Mouse (Mus musculus) left cerebral cortex, adult 2 months (tissue): ENCODE measurements at regions not wholly inside any gene's neighbourhood (a gene's known extent, or its start where the extent isn't known, plus 50 kb on each side); places are given as distances from the start of the nearest gene placed in this dataset.

Experiments
- DNase-seq, 2 experiments: peaks; one replicate each; pipeline ENCODE4 v3.0.0; 2021 to 2022; ENCODE audit warnings: low spot score in 2 of 2, mixed read lengths in 1 of 2; ENCODE audit errors: extremely low spot score in 1 of 2
- H3K27ac ChIP-seq: fragments of 200-600 bp; 2 replicates; pipeline ENCODE4 v1.8.1; 2022
- H3K4me3 ChIP-seq: fragments of 200-600 bp; 2 replicates; pipeline ENCODE4 v1.8.1; 2022
- CTCF ChIP-seq: fragments of 200-600 bp; IDR thresholded peaks from 2 replicates; pipeline ENCODE4 v1.8.1; 2022; ENCODE audit warnings: antibody characterized with exemption, mild to moderate bottlenecking, moderate library complexity
- intact Hi-C: fragments of 180-260 bp; cut with DNase I; formaldehyde crosslinking; loops from one replicate; pipeline ENCODE4 v1.15.1; 2025

DNA sequence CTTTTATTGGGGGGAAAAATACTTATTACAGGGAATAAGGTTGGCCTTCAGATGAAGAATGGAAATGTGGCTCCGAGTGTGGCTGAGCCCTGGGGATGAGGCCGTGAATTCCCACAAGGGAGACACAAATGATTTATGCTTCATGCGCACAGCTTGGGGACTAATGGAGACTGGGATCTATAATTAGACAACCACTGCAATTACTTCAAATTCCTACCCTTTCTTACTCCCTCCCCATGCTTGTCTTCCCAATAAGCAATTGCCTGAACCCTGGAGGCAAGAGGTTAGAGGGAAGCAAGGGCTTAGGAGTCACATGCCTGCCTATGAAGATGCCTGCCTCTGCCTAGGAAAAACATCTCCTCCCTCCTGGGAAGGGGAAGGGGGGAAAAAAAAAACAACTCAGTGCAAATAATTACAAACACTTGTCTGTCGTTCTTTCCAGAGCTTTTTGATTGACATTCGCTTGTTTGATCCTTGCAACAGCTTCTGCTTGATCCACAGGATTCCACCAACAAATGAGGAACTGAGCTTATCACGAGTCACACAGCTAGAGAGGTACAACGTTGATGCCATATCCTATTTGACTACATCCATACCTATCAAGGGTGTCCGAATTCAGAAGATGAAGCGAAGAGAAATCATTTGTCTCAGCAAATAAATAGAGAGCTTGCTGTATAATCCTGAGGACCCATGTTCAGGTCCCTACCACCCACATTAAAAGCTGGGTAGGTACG is 326.1 kb downstream of the Sox9 start:
- no peak for DNase-seq
- H3K4me3 ChIP-seq: no peak overlapping the region
- TF ChIP-seq CTCF: no peak
- intact Hi-C loops: no loop called here
- no peak overlapping the region for H3K27ac ChIP-seq

- intact Hi-C loops: no loop called here
- TF ChIP-seq CTCF: no peak
- Histone ChIP-seq H3K27ac (no peak overlapping the region), H3K4me3 (no peak overlapping the region)
- no peak for DNase-seq
Observed at GRCm38 (mm10) chr11:113109096-113109495, 327.1 kb downstream of the Sox9 start.

- DNase-seq: no peak
- Histone ChIP-seq H3K4me3 (no peak overlapping the region), H3K27ac (no peak overlapping the region)
- no peak for TF ChIP-seq CTCF
- intact Hi-C loops: no loop called here
Observed at GRCm38 (mm10) chr11:113113220-113113817, 331.3 kb downstream of the Sox9 start.

GRCm38 (mm10) chr11:113117179-113117898 is 335.3 kb downstream of the Sox9 start:
- TF ChIP-seq CTCF: no peak
- H3K27ac ChIP-seq: no peak overlapping the region
- intact Hi-C loops: no loop called here
- no peak overlapping the region for H3K4me3 ChIP-seq
- DNase-seq: no peak

DNA sequence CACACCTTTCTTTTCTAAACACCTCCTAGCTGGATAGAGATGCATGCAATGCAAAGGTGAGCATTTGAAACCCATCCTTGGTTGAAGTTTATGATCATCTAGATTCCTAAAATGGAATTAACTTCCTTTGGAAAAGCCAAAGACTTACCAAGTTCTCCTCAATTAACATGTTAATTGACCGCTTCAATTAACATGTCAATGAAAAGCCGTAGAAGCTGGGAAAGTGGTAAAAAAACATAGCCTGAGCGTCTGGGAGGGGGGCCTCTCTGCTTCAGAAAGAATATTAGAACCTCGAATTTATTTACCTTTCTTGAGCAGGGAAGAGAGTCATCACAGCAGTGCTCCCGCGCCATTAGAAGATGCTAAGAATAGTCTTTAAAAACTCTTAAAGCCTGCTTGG is 338.5 kb downstream of the Sox9 start:
- DNase-seq: no peak
- TF ChIP-seq CTCF: no peak
- intact Hi-C loops: no loop called here
- Histone ChIP-seq H3K27ac (no peak overlapping the region), H3K4me3 (no peak overlapping the region)

- TF ChIP-seq CTCF: no peak
- Histone ChIP-seq H3K4me3 (no peak overlapping the region), H3K27ac (no peak overlapping the region)
- intact Hi-C loops: no loop called here
- no peak for DNase-seq
Observed at GRCm38 (mm10) chr11:113121307-113121706, 339.3 kb downstream of the Sox9 start.

DNA sequence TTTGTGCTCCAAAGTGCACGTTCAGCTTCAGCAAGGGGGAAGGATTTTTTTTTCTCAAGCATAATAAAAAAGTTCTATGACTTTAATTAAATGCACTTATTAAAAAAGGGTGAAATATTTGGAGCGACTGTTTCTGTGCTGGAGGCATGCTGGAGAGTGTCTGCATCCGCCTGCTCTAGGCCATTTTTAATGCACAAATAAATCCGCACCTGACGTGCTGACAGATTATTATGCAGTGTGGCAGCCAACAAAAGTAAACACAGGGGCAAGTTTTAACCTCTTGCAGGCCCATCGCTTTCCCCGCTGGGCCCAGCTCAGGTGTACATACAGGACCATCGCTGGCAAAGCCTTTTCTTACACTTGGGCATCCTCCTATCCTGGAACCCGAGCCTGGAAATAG is 340.1 kb downstream of the Sox9 start:
- Histone ChIP-seq H3K4me3 (no peak overlapping the region), H3K27ac (no peak overlapping the region)
- intact Hi-C loops: no loop called here
- TF ChIP-seq CTCF: no peak
- no peak for DNase-seq

DNA sequence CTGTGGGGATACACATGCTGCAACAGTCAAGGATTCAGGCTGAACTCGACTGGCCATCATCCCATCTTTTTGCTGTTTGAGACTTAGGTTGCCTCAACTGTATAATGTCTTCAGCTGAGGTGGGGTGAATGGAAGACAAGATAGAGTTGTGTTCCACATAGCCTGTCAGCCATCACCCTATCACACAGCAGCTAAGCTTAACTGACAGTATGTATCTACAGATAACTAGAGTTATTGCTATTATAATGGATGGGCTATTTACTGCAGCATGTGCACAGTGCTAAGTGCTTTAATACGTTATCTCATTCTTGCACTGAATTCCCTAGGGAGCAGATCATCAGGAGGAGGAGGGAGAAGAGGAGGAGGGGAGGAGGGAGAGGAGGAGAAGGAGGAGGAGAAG is 340.9 kb downstream of the Sox9 start:
- no peak for TF ChIP-seq CTCF
- Histone ChIP-seq H3K27ac (no peak overlapping the region), H3K4me3 (no peak overlapping the region)
- intact Hi-C loops: no loop called here
- DNase-seq: no peak

DNA sequence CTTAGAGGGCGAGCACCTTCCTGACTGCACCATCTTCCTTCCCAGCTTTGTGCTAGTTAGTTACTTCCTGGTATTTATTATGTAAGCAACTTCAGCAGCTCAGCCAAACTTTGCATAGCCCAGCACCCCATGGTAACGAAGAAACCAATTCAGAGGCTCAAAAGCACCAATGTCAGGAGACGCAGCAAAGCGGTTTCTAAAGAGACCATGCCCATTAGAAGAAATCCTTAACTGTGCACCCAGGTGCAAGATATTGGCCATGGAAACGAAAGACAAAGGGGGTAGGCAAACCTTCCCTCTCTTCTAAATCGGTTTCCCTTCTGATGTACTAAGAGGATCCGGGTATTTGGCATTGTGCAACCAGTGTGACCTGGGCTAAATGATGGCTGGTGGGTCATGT is 343.8 kb downstream of the Sox9 start:
- intact Hi-C loops: no loop called here
- no peak overlapping the region for H3K4me3 ChIP-seq
- DNase-seq: no peak
- no peak overlapping the region; the same call in 1 of the 2 replicates for H3K27ac ChIP-seq
- no peak for TF ChIP-seq CTCF

GRCm38 (mm10) chr11:113129192-113129591 is 347.2 kb downstream of the Sox9 start:
- intact Hi-C loops: no loop called here
- no peak for TF ChIP-seq CTCF
- DNase-seq: no peak
- H3K4me3 ChIP-seq: no peak overlapping the region
- no peak overlapping the region for H3K27ac ChIP-seq

DNA sequence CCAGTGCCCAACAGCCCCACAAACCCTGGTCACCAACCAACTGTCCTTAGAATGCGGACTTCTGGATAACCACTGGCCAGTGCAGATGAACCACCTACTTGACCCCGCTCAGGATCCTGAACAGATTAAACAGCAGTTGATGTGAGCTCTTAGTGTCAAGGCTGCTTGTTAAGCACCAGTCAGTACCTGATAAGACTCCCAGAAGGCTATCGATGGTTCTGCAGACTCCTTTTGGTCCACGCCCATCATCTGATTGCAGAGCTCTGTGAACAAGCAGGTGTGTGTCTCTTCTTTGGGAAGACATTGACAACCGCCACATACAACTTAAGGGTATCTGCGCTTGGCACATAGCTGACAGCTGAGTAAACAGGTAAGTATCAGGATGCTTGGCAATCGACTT is 348.0 kb downstream of the Sox9 start:
- H3K4me3 ChIP-seq: no peak overlapping the region
- intact Hi-C loops: no loop called here
- no peak overlapping the region for H3K27ac ChIP-seq
- DNase-seq: no peak
- no peak for TF ChIP-seq CTCF

DNA sequence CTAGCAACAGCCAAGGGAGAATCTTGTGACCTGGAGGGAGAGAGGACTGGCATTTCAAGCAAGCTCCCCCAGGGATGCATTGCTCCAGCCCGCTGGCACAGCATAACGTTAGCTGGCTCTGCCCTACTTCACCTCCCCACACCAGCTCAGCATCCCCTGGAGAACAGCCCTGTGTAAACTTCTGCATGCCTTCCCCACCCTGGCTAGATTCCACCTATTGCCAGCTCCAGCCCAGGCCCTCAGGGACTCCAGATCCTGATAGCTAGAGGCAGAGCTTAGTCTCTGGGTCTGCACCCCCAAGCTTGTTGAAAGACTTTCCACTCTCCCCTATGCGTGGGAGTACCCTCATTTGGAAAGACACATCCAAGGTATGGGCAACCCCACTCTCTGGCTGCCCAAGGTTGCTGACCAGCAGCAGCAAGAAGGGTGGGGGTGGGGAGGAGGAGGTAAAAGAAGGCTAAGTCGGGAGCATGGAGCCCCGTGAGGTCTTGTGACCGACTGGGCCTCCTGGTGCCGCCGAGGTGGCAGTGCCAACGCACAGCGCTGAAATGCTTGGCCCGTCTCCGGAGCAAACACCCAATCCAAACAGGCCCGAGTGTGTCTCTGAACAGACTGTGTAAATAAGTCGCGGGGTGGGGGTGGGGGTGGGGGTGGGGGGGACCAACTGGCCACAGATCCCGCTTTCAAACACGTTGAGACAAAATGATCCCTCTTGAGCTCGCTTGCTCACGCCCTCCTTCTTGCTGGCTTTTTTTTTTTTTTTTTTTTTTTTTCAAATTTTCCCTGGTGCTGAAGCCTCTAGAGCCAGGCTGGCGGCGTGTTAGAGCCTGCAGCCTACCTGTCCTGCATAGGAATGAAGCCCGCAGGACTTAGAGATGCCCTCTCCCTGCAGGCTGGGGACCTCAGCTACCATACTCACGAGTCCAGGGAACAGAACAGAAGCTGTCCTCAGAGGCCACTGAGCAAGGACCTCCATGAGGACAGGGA is 350.3 kb downstream of the Sox9 start:
- DNase-seq: peak in 1 of 2 experiments; percentile 49
- intact Hi-C loops: no loop called here
- no peak overlapping the region for H3K4me3 ChIP-seq
- H3K27ac ChIP-seq: peak overlapping the region; percentile 37; the same call in 1 of the 2 replicates
- TF ChIP-seq CTCF: no peak
